Mouse (Mus musculus): ENCODE data around the gene Clec16a.

DNA sequence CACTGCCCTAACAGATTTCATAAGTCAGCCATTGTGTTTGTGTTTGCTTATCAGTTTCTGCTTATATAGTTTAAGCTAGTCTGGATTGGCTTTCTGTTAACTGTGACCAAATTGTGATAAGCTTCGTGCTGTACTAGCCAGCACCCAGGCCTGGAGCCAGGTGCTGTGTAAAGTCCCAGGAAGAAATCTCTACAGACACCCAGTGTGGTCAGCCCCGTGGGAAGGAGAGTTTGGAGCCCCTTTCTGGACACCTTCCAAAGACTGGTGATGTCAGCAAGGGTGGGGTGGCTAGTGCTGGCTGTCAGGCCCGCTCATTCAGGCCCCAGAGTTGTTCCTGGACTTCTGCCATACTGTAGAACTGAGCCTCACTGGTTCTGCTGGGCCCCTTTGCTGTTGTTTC, 83.8 kb downstream of the Clec16a start:
- TF ChIP-seq CTCF (IDR thresholded peaks at IDR 0.05; ENCODE audit: borderline replicate concordance, insufficient read depth, low read length) = no peak
- TF ChIP-seq POLR2A (IDR thresholded peaks at IDR 0.05; ENCODE audit: low read depth, low read length) = no peak
